ENCODE assay signal across 8 mouse cellular contexts in genomic region chr6:114888922-114889321, GRCm38 (mm10).
DNase-seq lines count a peak whose midpoint lies in the region; ATAC-seq and TF ChIP-seq lines count a peak whose summit lies in the region.

No protein-coding gene starts in this region.

- 7% methylated on average over 13 of the region's 13 CpGs for WGBS in hindbrain, embryonic 14.5 days

- H3K27ac ChIP-seq in ES-E14 (ENCODE audit: insufficient read depth, low read depth, low read length, poor library complexity, severe bottlenecking) = no peak overlapping the region
- H3K27ac ChIP-seq in hindbrain, embryonic 14.5 days = peak overlapping the region; percentile 66

- in situ Hi-C loops in ES-E14 (cut with MboI; ENCODE audit: low sequenced_read_pairs in 2 of 2, unreplicated experiment in 2 of 2) = no loop called here

- H3K36me3 ChIP-seq in ES-E14 (ENCODE audit: control insufficient read depth, insufficient read depth, low read length, poor library complexity, severe bottlenecking) = no peaks in the 10 kb centered on the region
- H3K36me3 ChIP-seq in hindbrain, embryonic 14.5 days (replicated peaks; ENCODE audit: control insufficient read depth, insufficient read depth) = no peaks in the 10 kb centered on the region

- no peak overlapping the region for H3K4me3 ChIP-seq in ES-E14 (ENCODE audit: insufficient read depth in 1 of 2, low read depth in 1 of 2, low read length in 2 of 2, poor library complexity in 1 of 2, severe bottlenecking in 1 of 2)
- H3K4me3 ChIP-seq in hindbrain, embryonic 14.5 days (replicated peaks; ENCODE audit: low read length) = no peak overlapping the region

- H3K9me3 ChIP-seq in ES-E14 (ENCODE audit: control insufficient read depth, insufficient read depth, low read depth, low read length) = no peaks in the 10 kb centered on the region
- no peaks in the 10 kb centered on the region for H3K9me3 ChIP-seq in hindbrain, embryonic 14.5 days (ENCODE audit: control insufficient read depth, low read length)

- H3K27me3 ChIP-seq in hindbrain, embryonic 14.5 days (ENCODE audit: control insufficient read depth, insufficient read depth, low read length) = no peaks in the 10 kb centered on the region

- peaks cover 4 to 7% of the 10 kb centered on the region in 2 experiments; a peak in 2 of 4 replicates for H3K4me1 ChIP-seq in ES-E14 (ENCODE audit: control insufficient read depth in 2 of 2, insufficient read depth in 2 of 2, low read length in 2 of 2, poor library complexity in 1 of 2)
- H3K4me1 ChIP-seq in hindbrain, embryonic 14.5 days (replicated peaks; ENCODE audit: control insufficient read depth, insufficient read depth, low read length) = peaks cover 52% of the 10 kb centered on the region

- peak overlapping the region; percentile 40; the same call in 1 of the 2 replicates for H3K9ac ChIP-seq in ES-E14 (ENCODE audit: insufficient read depth, low read depth, low read length, poor library complexity, severe bottlenecking)
- H3K9ac ChIP-seq in hindbrain, embryonic 14.5 days = peak overlapping the region; percentile 28; the same call in 1 of the 2 replicates

- DNase-seq in ES-E14 (ENCODE audit: low read depth, low spot score) = peak; percentile 56
- DNase-seq in cerebellum, postnatal 14 days = peak; percentile 67 to 73
- DNase-seq in frontal cortex, postnatal 36 days (ENCODE audit: low spot score in 2 of 2) = peak; percentile 71 to 80
- peak; percentile 67 for DNase-seq in hindbrain, embryonic 14.5 days (ENCODE audit: low spot score)
- DNase-seq in layer of hippocampus, postnatal 14 days (ENCODE audit: low spot score in 2 of 2) = peak; percentile 67 to 72
- DNase-seq in lung, postnatal 14 days = peak; percentile 78
- DNase-seq in right cerebral cortex, postnatal 25 days = peak; percentile 75
- no peak for DNase-seq in thymus, postnatal 10 days (ENCODE audit: low spot score in 2 of 2)

- ATAC-seq in hindbrain, embryonic 14.5 days (ENCODE audit: low FRiP score) = peak; percentile 63

- peak overlapping the region; percentile 35 for H3K4me2 ChIP-seq in hindbrain, embryonic 14.5 days (replicated peaks)

TF ChIP-seq in ES-E14, 5 proteins besides CTCF, POLR2A, EP300 and RAD21:
- TF ChIP-seq CHD2 (IDR thresholded peaks at IDR 0.05; ENCODE audit: low read depth, low read length) (no peak), MAFK (IDR thresholded peaks at IDR 0.05; ENCODE audit: insufficient read depth, low read depth, low read length) (peak; percentile 75), ZNF384 (IDR thresholded peaks at IDR 0.05; ENCODE audit: low read depth, low read length) (no peak), ZC3H11A (IDR thresholded peaks at IDR 0.05; ENCODE audit: borderline replicate concordance, low read depth, low read length) (peak; percentile 19; the same call in 1 of the 2 replicates), HCFC1 (IDR thresholded peaks at IDR 0.05; ENCODE audit: borderline replicate concordance, insufficient read depth, low read length) (no peak)

Comparison
In these comparisons a context has a peak if more than half of its experiments do, and no peak if none do; other contexts are left out.
1. DNase-seq: peak in ES-E14 (single experiment), cerebellum, postnatal 14 days (2 of 2), frontal cortex, postnatal 36 days (2 of 2), hindbrain, embryonic 14.5 days (single experiment), layer of hippocampus, postnatal 14 days (2 of 2), lung, postnatal 14 days (single experiment) and right cerebral cortex, postnatal 25 days (single experiment); none in thymus, postnatal 10 days (0 of 2).